Mouse (Mus musculus) lung, embryonic 16.5 days (tissue): ENCODE results near the gene Erc2. TPM values are rescaled to one million over a fixed set of nuclear protein-coding genes. Genes with fewer than 3 reads are reported as not detected.

Experiments used
- ATAC-seq: fragments of 200-750 bp; cut with Nextera tagmentation; 2 replicates; pipeline ENCODE4 v1.8.0; 2017; ENCODE audit warnings: low read depth, mild to moderate bottlenecking, moderate library complexity
- H3K27ac ChIP-seq: fragments of 300-500 bp; sonication (generic); 2 replicates; pipeline ENCODE4 v1.5.1; 2014; ENCODE audit warnings: mild to moderate bottlenecking, control low read depth, low read length
- H3K27me3 ChIP-seq: fragments of 300-500 bp; sonication (generic); 2 replicates; pipeline ENCODE4 v1.6.1; 2014; ENCODE audit warnings: low read depth, low read length, mixed read lengths; ENCODE audit not compliant: control insufficient read depth, insufficient read depth
- H3K36me3 ChIP-seq: fragments of 300-500 bp; sonication (generic); 2 replicates; pipeline ENCODE4 v1.6.1; 2014; ENCODE audit warnings: low read length; ENCODE audit not compliant: control insufficient read depth, insufficient read depth
- H3K4me1 ChIP-seq: fragments of 300-500 bp; sonication (generic); replicated peaks from 2 replicates; pipeline ENCODE4 v1.6.1; 2014; ENCODE audit warnings: low read length, mixed read lengths; ENCODE audit not compliant: control insufficient read depth, insufficient read depth
- H3K4me2 ChIP-seq: fragments of 300-500 bp; sonication (generic); 2 replicates; pipeline ENCODE4 v1.6.1; 2014; ENCODE audit warnings: low read depth, low read length, control low read depth
- H3K4me3 ChIP-seq: fragments of 300-500 bp; sonication (generic); 2 replicates; pipeline ENCODE4 v1.5.1; 2014; ENCODE audit warnings: mild to moderate bottlenecking, low read length, control low read depth
- H3K9ac ChIP-seq: fragments of 300-500 bp; sonication (generic); 2 replicates; pipeline ENCODE4 v1.6.1; 2014; ENCODE audit warnings: low read length, control low read depth
- H3K9me3 ChIP-seq: fragments of 300-500 bp; sonication (generic); 2 replicates; pipeline ENCODE4 v1.6.1; 2016; ENCODE audit warnings: low read length; ENCODE audit not compliant: control insufficient read depth
- WGBS: fragments of 180-500 bp; shearing (Covaris S2); extraction: QIAGEN DNeasy Blood & Tissue Kit; methylation state at CpG from one replicate; pipeline ENCODE4 v1.1.7; 2014; 5-methylcytosine and 5-hydroxymethylcytosine counted together
- polyA plus RNA-seq: library from polyadenylated mRNA; unstranded; fragments of >200 nt; fragmentation: Nextera tagmentation; extraction: Ambion mirVana; gene quantifications from 2 replicates; pipeline ENCODE4 v1.2.1, GENCODE M21; 2015

Gene Erc2
- polyA plus RNA-seq, 1 experiment from 2014 or later: 1.5 TPM

DNA sequence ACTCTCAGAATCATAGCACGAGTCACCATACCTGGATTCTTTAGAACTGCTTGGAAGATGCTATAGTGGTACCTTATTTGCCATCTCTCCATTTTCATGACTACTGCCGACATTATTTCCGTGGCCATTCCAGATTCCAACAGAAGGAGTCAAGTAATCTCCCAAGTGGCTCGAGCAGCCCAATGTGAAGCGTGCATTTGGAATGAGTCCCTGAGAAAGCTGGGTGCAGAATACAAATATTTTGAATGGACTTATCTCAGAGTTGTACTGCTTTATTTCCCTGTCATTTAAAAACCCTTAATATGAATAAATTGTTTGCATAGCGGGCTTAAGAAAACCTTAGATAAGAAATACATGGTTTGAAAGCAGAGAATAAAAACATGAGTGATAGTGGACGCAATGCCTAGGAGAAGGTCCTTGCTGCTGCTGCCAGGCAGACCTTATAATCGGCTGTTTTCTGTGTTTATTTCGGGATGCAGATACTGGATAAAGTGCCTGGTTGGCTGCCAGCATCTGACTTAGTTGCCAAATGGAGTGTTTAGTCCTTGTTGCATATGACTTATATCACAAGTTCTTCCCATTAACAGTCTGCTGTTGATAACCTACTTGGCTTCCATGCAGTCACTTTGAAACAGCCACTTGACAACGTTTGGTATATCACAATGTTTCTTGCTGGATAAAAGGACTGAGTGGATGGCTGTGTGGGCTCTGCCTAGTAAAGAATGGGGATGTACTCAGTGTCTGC lies 388.5 kb downstream of the Erc2 start:
- H3K27me3 ChIP-seq: no peaks in the 10 kb centered on the region
- no peak overlapping the region for H3K4me3 ChIP-seq
- H3K27ac ChIP-seq: no peak overlapping the region
- no peak overlapping the region for H3K9ac ChIP-seq
- no peak overlapping the region for H3K4me2 ChIP-seq
- 42% methylated on average over 10 of the region's 10 CpGs for WGBS
- H3K4me1 ChIP-seq: peaks cover 5% of the 10 kb centered on the region; the same call in 1 of the 2 replicates
- H3K36me3 ChIP-seq: no peaks in the 10 kb centered on the region
- no peaks in the 10 kb centered on the region for H3K9me3 ChIP-seq
- ATAC-seq: peak; percentile 74; the same call in 1 of the 2 replicates

DNA sequence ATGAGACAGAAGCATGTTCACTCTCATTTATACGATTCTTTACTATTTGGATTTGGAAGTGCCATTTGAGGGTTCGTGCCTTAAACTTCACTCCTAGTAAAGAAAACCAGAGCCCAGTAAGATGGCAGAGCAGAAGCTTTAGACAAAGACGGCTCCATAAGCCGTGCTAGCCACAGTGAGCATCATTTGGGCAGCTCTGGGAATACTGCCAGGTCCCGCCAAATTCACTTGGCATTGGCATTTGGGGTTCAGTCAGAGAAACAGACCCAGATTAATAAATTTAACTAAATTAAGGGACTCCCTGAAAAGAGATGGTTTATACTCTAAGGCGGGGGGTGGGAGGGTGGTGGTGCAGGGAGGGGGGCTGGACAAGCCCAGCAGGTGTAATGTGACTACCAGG lies 401.0 kb downstream of the Erc2 start:
- Histone ChIP-seq H3K4me2 (no peak overlapping the region), H3K9me3 (no peaks in the 10 kb centered on the region), H3K4me3 (no peak overlapping the region), H3K4me1 (no peaks in the 10 kb centered on the region; the same call in 1 of the 2 replicates), H3K9ac (no peak overlapping the region), H3K36me3 (no peaks in the 10 kb centered on the region), H3K27ac (no peak overlapping the region), H3K27me3 (no peaks in the 10 kb centered on the region; the same call in 1 of the 2 replicates)
- ATAC-seq: no peak
- 81% methylated on average over 6 of the region's 6 CpGs for WGBS

DNA sequence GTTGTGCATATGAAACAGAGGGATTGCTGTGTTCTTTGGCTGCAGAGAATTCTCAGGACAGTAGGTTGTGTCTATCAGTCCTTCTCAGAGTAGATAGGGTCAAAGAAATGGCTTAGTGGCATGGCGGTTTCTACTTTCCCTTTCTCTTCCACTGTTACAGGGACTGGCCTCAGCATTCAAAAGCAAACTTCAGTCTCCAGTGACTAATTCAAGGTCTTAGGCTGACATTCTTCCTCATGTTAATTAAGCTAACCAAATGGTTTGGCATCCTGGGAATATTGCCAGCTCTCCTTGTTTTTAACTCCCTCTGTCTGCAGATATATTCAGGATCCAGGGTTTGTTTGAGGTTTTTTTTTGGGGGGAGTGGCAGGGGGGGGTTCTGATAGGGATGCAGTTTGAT lies 408.6 kb downstream of the Erc2 start:
- no peak overlapping the region for H3K9ac ChIP-seq
- H3K9me3 ChIP-seq: no peaks in the 10 kb centered on the region
- no peaks in the 10 kb centered on the region for H3K4me1 ChIP-seq
- H3K4me2 ChIP-seq: no peak overlapping the region
- H3K27ac ChIP-seq: no peak overlapping the region
- ATAC-seq: no peak
- H3K36me3 ChIP-seq: no peaks in the 10 kb centered on the region
- H3K4me3 ChIP-seq: no peak overlapping the region
- H3K27me3 ChIP-seq: no peaks in the 10 kb centered on the region
- 77% methylated on average over 1 of the region's 1 CpGs for WGBS

DNA sequence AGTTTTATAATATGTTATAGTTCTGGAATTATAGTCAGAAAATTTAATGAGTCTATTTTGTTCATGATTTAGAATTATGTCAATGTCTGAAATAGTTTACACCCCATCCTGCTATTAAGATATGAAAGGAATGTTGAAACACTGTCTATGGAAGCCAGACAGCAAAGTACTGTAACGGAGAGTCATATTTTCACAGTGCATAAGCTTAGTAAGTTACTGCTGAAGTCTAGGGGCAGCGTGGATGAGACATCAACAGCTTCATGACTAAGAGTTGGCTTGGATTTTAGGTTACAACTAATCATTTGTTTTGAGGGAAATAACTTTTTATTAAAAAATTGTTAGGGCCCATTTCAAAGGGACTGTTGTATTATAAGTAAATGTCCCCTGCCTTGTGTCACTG lies 412.8 kb downstream of the Erc2 start:
- Histone ChIP-seq H3K4me2 (no peak overlapping the region), H3K9ac (no peak overlapping the region), H3K4me3 (no peak overlapping the region), H3K36me3 (no peaks in the 10 kb centered on the region), H3K4me1 (no peaks in the 10 kb centered on the region), H3K9me3 (no peaks in the 10 kb centered on the region), H3K27me3 (no peaks in the 10 kb centered on the region), H3K27ac (no peak overlapping the region)
- 44% methylated on average over 2 of the region's 2 CpGs for WGBS
- no peak for ATAC-seq

DNA sequence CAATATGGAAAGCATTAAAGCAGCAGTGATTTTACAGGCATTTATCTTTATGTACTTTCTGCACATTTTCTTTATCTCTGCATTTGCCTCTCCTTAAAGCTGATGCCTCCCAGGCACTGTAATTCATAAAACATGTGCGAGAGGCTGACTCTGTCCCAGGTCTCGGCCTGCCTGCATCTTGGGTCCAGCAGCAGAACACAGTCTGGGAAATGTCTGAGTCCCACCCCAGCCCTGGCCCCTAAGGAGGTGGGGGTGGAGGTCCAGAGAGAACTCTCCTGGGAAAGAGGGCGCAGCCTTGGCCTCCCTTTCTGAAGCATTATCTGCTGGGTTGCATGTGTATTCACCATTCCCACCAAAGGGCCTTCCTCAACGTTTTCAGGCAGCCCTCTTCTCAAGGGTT lies 420.9 kb downstream of the Erc2 start:
- 59% methylated on average over 4 of the region's 4 CpGs for WGBS

DNA sequence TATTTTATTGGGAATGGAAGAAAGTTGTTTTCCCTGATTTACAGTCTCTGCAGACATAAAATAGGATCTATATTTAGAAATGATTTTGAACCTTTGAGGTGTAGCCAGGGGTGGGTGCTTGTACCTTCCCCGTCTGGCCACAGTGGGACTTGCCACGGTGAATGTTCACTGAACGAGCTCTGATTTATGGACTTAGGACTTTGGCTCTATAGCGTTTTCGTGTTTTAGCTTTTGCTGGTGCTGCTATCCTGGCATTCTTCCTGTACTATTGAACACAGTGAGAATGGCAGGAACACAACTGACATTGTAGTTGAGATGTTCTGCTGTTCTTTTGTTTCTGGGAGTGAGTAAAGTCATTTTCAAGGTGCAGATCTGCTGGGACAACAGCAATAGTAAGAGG lies 429.4 kb downstream of the Erc2 start:
- Histone ChIP-seq H3K27ac (no peak overlapping the region), H3K4me1 (peaks cover 10% of the 10 kb centered on the region; the same call in 1 of the 2 replicates), H3K9me3 (no peaks in the 10 kb centered on the region), H3K36me3 (no peaks in the 10 kb centered on the region), H3K4me2 (no peak overlapping the region), H3K9ac (no peak overlapping the region), H3K27me3 (no peaks in the 10 kb centered on the region), H3K4me3 (no peak overlapping the region)
- WGBS: 59% methylated on average over 5 of the region's 5 CpGs
- ATAC-seq: no peak

More for the DNA sequence above, 420.9 kb downstream of the Erc2 start:
- no peaks in the 10 kb centered on the region for H3K9me3 ChIP-seq
- no peak overlapping the region for H3K4me3 ChIP-seq
- H3K4me1 ChIP-seq: no peaks in the 10 kb centered on the region
- H3K27ac ChIP-seq: no peak overlapping the region
- H3K36me3 ChIP-seq: no peaks in the 10 kb centered on the region
- H3K27me3 ChIP-seq: no peaks in the 10 kb centered on the region
- no peak for ATAC-seq
- H3K9ac ChIP-seq: no peak overlapping the region
- H3K4me2 ChIP-seq: no peak overlapping the region

DNA sequence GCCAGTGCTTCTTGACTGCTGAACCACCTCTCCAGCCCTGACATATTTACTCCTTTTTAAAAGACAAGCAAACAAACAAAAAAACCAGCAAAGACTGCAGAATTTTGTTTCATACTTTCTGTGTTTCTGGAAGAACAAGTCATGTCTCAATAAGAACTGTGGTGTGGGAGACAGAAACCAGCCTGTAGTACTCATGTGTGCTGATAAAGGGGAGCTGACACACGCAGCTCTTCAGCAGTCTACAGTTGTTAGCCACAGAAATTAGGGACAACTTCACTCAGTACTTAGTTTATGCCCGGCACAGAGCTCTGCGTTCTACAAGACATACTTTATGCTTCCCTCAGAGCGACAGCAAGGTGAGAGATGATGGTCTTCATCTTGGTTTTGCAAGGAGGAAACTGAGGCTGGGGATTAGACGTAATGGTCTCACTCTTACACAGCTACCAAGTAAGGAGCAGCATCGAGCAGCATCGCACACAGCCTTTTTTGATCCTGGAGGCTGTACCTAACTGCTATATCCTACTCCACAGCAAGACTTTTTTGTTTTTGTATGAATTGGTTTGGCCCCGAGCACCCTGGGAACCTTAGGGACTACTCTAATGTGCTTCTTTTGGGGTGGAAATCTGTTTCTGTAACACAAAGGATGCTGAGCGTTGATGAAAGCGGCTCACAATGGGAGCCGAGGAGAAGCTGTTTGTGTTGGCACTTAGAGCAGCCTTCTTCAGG lies 435.1 kb downstream of the Erc2 start:
- H3K27ac ChIP-seq: peak overlapping the region; percentile 77
- H3K4me3 ChIP-seq: no peak overlapping the region
- 33% methylated on average over 11 of the region's 11 CpGs for WGBS
- H3K36me3 ChIP-seq: no peaks in the 10 kb centered on the region
- H3K9me3 ChIP-seq: no peaks in the 10 kb centered on the region
- no peaks in the 10 kb centered on the region for H3K27me3 ChIP-seq
- H3K4me2 ChIP-seq: peak overlapping the region; percentile 11; the same call in 1 of the 2 replicates
- H3K4me1 ChIP-seq: peaks cover 25% of the 10 kb centered on the region
- ATAC-seq: peak; percentile 74
- H3K9ac ChIP-seq: no peak overlapping the region

DNA sequence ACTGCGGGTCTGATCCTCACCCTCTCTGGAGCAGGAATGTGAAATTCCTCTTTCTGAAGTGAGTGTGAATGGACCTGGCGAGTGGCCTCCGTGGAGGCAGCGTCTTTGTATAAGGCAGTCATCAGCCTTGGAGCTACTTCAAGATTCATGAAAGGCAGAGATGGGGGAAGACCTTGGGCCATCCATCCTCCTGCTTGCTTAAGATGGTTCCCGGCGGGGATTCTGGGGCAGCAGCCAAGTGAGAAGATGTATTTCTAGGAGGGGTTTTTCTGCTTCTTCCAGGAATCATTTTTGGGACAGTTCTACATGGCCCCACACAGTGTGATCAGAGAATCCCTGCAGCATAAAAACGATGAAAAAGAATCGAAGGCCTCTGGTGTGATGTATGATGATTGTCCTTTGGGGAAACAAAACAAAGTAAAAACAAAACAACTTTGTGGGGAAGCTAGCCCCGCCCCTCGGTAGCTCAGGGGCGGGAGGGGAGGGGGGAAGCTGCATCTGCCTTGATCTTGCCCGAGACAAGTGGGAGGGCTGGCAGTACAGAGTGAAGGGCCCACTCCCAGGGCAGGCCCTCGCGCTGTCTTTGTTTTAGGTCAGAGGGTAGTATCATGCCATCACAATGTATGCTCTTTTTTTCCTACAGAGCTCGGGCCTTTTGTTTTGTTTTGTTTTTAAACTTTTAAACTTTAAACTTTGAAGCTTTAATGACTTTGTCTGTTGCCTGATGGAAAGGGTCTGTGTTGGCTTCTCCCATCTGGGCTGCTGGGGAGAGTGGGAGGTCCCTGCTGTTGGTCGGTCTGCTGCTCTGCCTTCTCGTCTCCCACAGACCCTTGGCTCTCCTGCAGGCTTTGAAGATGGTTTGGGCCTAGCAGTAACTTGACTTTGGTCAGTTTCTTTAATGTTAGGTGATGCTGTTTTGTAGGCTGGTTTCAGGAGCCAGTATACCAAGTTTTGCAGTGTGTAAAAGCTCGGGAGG lies 435.9 kb downstream of the Erc2 start:
- H3K4me2 ChIP-seq: peak overlapping the region; percentile 11; the same call in 1 of the 2 replicates
- WGBS: 13% methylated on average over 18 of the region's 18 CpGs

More for the DNA sequence above, 435.9 kb downstream of the Erc2 start:
- Histone ChIP-seq H3K4me1 (peaks cover 25% of the 10 kb centered on the region), H3K27me3 (no peaks in the 10 kb centered on the region), H3K27ac (peak overlapping the region; percentile 77), H3K9ac (no peak overlapping the region), H3K4me3 (no peak overlapping the region), H3K9me3 (no peaks in the 10 kb centered on the region), H3K36me3 (no peaks in the 10 kb centered on the region)
- ATAC-seq: peak; percentile 90
